Mouse (Mus musculus): ENCODE measurements at regions not wholly inside any gene's neighbourhood (a gene's known extent, or its start where the extent isn't known, plus 50 kb on each side); places are given as distances from the start of the nearest gene placed in this dataset.

- Histone ChIP-seq H3K27ac (no peak overlapping the region), H3K9ac (replicated peaks) (no peak overlapping the region), H3K9me3 (peaks cover 6% of the 10 kb centered on the region; the same call in 1 of the 2 replicates), H3K36me3 (no peaks in the 10 kb centered on the region), H3K4me2 (replicated peaks) (no peak overlapping the region), H3K4me3 (replicated peaks) (no peak overlapping the region), H3K27me3 (no peaks in the 10 kb centered on the region), H3K4me1 (replicated peaks) (peaks cover 2% of the 10 kb centered on the region; the same call in 1 of the 2 replicates)
- ATAC-seq, result no peak
- 66% methylated on average over 3 of the region's 3 CpGs for WGBS
Observed at GRCm38 (mm10) chr8:127860891-127861290, 497.5 kb upstream of the Nrp1 start.

DNA sequence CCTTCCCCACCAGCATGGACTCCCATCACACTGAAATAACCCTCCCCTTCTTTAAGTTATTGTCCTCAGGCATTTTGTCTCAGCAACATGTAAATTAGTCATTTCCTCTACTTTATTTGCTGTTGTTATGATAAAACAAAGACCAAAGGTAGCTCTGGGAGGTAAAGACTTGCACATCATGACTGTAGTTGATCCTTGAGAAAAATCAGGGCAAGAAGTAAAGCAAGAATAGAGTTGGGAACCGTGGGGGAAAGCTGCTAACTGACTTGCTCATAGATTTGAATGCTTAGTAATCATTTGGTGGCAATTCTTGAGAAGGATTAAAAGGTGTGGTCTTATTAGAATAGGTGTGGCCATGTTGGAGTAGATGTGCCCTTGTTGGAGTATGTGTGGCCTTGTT, 473.8 kb upstream of the Nrp1 start:
- H3K4me1 ChIP-seq (replicated peaks), result no peaks in the 10 kb centered on the region
- no peak overlapping the region for H3K4me3 ChIP-seq (replicated peaks)
- H3K27ac ChIP-seq, result no peak overlapping the region
- 74% methylated on average over 1 of the region's 1 CpGs for WGBS
- H3K9me3 ChIP-seq, result no peaks in the 10 kb centered on the region
- no peak overlapping the region for H3K4me2 ChIP-seq (replicated peaks)
- no peak for ATAC-seq
- no peak overlapping the region for H3K9ac ChIP-seq (replicated peaks)
- H3K36me3 ChIP-seq, result no peaks in the 10 kb centered on the region
- H3K27me3 ChIP-seq, result no peaks in the 10 kb centered on the region

DNA sequence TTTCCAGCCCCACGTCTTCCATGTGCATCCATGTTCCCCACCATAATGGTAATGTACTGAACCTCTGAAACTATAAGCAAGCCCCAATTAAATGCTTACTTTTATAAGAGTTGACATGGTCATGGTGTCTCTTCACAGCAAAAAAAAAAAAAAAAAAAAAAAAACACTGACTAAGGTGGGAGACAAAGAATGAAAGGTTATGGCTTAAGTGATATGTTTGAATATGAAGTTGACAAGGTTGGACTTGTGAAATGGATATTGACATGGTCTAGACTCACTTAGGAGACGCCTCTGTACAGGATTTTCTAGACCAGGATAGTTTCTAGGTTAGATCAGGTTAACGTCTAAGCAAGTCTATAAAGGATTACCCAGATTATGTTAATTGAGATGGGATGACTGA, 473.2 kb upstream of the Nrp1 start:
- Histone ChIP-seq H3K9me3 (no peaks in the 10 kb centered on the region), H3K36me3 (no peaks in the 10 kb centered on the region), H3K4me3 (replicated peaks) (no peak overlapping the region), H3K27me3 (no peaks in the 10 kb centered on the region), H3K27ac (no peak overlapping the region), H3K4me1 (replicated peaks) (no peaks in the 10 kb centered on the region), H3K9ac (replicated peaks) (no peak overlapping the region), H3K4me2 (replicated peaks) (no peak overlapping the region)
- ATAC-seq, result no peak
- WGBS, result 84% methylated on average over 3 of the region's 3 CpGs

- H3K4me2 ChIP-seq (replicated peaks), result no peak overlapping the region
- ATAC-seq, result no peak
- no peaks in the 10 kb centered on the region for H3K36me3 ChIP-seq
- H3K27ac ChIP-seq, result no peak overlapping the region
- 87% methylated on average over 3 of the region's 3 CpGs for WGBS
- H3K4me1 ChIP-seq (replicated peaks), result peaks cover 4% of the 10 kb centered on the region; the same call in 1 of the 2 replicates
- H3K27me3 ChIP-seq, result no peaks in the 10 kb centered on the region
- H3K9ac ChIP-seq (replicated peaks), result no peak overlapping the region
- H3K4me3 ChIP-seq (replicated peaks), result no peak overlapping the region
- H3K9me3 ChIP-seq, result no peaks in the 10 kb centered on the region
Observed at GRCm38 (mm10) chr8:127885831-127886230, 472.6 kb upstream of the Nrp1 start.

DNA sequence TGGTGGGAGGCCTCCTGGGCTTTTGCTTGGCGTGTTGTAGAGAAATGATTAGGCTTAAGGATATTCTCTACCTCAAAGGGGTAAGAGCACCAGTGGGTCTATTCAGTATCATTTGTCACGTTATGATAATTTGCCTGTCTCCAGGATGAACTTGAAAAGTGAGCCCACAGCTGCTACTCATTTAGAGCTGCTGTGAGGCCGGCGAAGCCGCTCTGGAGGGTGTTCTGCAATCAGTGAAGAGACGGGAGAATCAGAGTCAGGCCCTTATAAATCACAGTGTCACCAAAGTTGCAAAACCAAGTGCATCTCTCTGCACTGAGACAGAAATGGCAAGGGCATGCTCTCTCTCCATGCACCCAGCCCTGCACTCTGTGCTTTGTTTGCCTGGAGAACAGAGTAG, 467.7 kb upstream of the Nrp1 start:
- 62% methylated on average over 6 of the region's 6 CpGs for WGBS
- H3K4me3 ChIP-seq (replicated peaks), result no peak overlapping the region
- no peaks in the 10 kb centered on the region for H3K27me3 ChIP-seq
- no peak overlapping the region for H3K4me2 ChIP-seq (replicated peaks)
- ATAC-seq, result no peak
- H3K9me3 ChIP-seq, result no peaks in the 10 kb centered on the region
- H3K36me3 ChIP-seq, result no peaks in the 10 kb centered on the region
- peaks cover 5% of the 10 kb centered on the region; the same call in 1 of the 2 replicates for H3K4me1 ChIP-seq (replicated peaks)
- H3K27ac ChIP-seq, result no peak overlapping the region
- H3K9ac ChIP-seq (replicated peaks), result no peak overlapping the region

GRCm38 (mm10) chr8:127894284-127894683, 464.1 kb upstream of the Nrp1 start:
- no peak overlapping the region for H3K9ac ChIP-seq (replicated peaks)
- no peak overlapping the region for H3K27ac ChIP-seq
- no peak for ATAC-seq
- no peaks in the 10 kb centered on the region for H3K9me3 ChIP-seq
- H3K4me2 ChIP-seq (replicated peaks), result no peak overlapping the region
- H3K36me3 ChIP-seq, result no peaks in the 10 kb centered on the region
- peaks cover 5% of the 10 kb centered on the region; the same call in 1 of the 2 replicates for H3K4me1 ChIP-seq (replicated peaks)
- no peaks in the 10 kb centered on the region for H3K27me3 ChIP-seq
- no peak overlapping the region for H3K4me3 ChIP-seq (replicated peaks)

GRCm38 (mm10) chr8:127908436-127908835, 450.0 kb upstream of the Nrp1 start:
- Histone ChIP-seq H3K4me1 (replicated peaks) (no peaks in the 10 kb centered on the region), H3K36me3 (no peaks in the 10 kb centered on the region), H3K9ac (replicated peaks) (no peak overlapping the region), H3K4me3 (replicated peaks) (no peak overlapping the region), H3K27ac (no peak overlapping the region), H3K9me3 (no peaks in the 10 kb centered on the region), H3K4me2 (replicated peaks) (no peak overlapping the region), H3K27me3 (no peaks in the 10 kb centered on the region)
- 84% methylated on average over 5 of the region's 5 CpGs for WGBS
- ATAC-seq, result no peak

DNA sequence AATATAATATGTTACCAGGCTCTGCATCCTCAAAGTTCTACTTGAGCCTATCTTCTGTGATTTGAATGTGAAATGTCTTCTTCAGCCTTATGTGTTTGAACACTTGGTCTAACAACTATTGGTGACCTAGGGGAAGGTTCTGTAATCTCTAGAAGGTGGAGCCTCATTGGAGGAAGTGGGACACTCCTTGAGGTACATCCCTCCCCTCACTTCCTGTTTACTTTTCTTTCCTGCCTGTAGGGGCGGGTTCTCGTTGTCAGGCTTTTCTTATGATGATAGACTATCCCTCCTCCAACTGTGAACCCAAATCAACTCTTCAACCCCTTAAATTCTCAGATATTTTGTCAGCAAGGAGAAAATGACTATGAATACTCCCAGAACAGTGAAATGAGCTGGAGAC, 448.8 kb upstream of the Nrp1 start:
- Histone ChIP-seq H3K4me2 (replicated peaks) (no peak overlapping the region), H3K4me3 (replicated peaks) (no peak overlapping the region), H3K27ac (no peak overlapping the region), H3K4me1 (replicated peaks) (no peaks in the 10 kb centered on the region), H3K9me3 (no peaks in the 10 kb centered on the region), H3K36me3 (no peaks in the 10 kb centered on the region), H3K27me3 (no peaks in the 10 kb centered on the region), H3K9ac (replicated peaks) (no peak overlapping the region)
- WGBS, result 78% methylated on average over 2 of the region's 2 CpGs
- ATAC-seq, result no peak

DNA sequence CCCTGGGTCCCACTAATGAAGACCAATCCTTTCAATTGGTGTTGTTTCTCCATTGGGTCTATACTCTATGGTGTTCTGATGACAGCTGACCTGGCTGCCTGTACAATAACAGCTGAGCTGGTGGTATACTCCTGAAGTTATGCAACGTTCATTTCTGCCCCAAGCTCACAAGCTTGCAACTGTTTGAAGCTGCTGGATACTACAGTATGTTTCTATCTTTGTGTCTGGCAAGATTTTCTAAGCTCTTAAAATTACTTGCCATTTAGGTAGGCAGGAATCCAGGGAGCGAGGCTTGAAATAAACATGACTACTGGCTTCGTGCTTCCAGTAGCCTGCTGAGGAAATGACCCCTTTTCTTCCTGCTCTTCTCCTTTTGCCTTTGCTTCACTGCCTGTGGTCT, 444.3 kb upstream of the Nrp1 start:
- Histone ChIP-seq H3K9me3 (no peaks in the 10 kb centered on the region), H3K4me3 (replicated peaks) (no peak overlapping the region), H3K9ac (replicated peaks) (no peak overlapping the region), H3K4me2 (replicated peaks) (no peak overlapping the region), H3K27me3 (no peaks in the 10 kb centered on the region), H3K36me3 (no peaks in the 10 kb centered on the region), H3K27ac (no peak overlapping the region), H3K4me1 (replicated peaks) (peaks cover 4% of the 10 kb centered on the region; the same call in 1 of the 2 replicates)
- no peak for ATAC-seq
- WGBS, result 82% methylated on average over 3 of the region's 3 CpGs

- H3K9ac ChIP-seq (replicated peaks), result no peak overlapping the region
- H3K4me2 ChIP-seq (replicated peaks), result no peak overlapping the region
- 83% methylated on average over 2 of the region's 2 CpGs for WGBS
- H3K9me3 ChIP-seq, result no peaks in the 10 kb centered on the region
- no peaks in the 10 kb centered on the region for H3K27me3 ChIP-seq
- H3K4me1 ChIP-seq (replicated peaks), result peaks cover 4% of the 10 kb centered on the region; the same call in 1 of the 2 replicates
- H3K4me3 ChIP-seq (replicated peaks), result no peak overlapping the region
- ATAC-seq, result no peak
- H3K27ac ChIP-seq, result no peak overlapping the region
- H3K36me3 ChIP-seq, result no peaks in the 10 kb centered on the region
Observed at GRCm38 (mm10) chr8:127914914-127915313, 443.5 kb upstream of the Nrp1 start.

GRCm38 (mm10) chr8:127915591-127916028, 442.8 kb upstream of the Nrp1 start:
- Histone ChIP-seq H3K36me3 (no peaks in the 10 kb centered on the region), H3K9ac (replicated peaks) (no peak overlapping the region), H3K4me3 (replicated peaks) (no peak overlapping the region), H3K9me3 (no peaks in the 10 kb centered on the region), H3K4me1 (replicated peaks) (peaks cover 4% of the 10 kb centered on the region; the same call in 1 of the 2 replicates), H3K27ac (peak overlapping the region; percentile 39; the same call in 1 of the 2 replicates), H3K27me3 (no peaks in the 10 kb centered on the region), H3K4me2 (replicated peaks) (no peak overlapping the region)
- no peak for ATAC-seq
- 58% methylated on average over 2 of the region's 2 CpGs for WGBS

DNA sequence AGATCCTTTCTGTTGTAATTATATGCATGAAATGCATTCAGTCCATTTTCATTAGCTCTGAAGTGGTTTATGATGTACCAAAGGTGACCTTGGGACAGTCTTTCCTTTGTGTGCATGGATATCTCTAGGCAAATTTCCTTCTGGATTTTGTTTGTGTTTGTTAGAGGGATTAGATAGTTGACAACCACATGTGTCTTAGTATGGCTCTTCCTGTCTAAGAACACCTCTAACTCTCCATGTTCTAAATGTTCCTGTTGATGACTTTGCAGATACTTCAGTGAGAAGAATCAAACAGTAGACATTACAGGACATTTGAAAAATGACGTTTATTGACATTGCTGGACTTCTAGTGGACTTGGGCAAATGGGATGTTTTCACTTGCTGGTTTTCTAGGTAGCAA, 436.5 kb upstream of the Nrp1 start:
- ATAC-seq, result no peak
- Histone ChIP-seq H3K4me3 (replicated peaks) (no peak overlapping the region), H3K9me3 (no peaks in the 10 kb centered on the region), H3K36me3 (no peaks in the 10 kb centered on the region), H3K27ac (no peak overlapping the region), H3K27me3 (no peaks in the 10 kb centered on the region), H3K4me2 (replicated peaks) (no peak overlapping the region), H3K4me1 (replicated peaks) (no peaks in the 10 kb centered on the region), H3K9ac (replicated peaks) (no peak overlapping the region)
- WGBS, result 88% methylated on average over 1 of the region's 1 CpGs

GRCm38 (mm10) chr8:127923321-127923720, 435.1 kb upstream of the Nrp1 start:
- H3K27me3 ChIP-seq, result no peaks in the 10 kb centered on the region
- WGBS, result 85% methylated on average over 4 of the region's 4 CpGs
- H3K4me3 ChIP-seq (replicated peaks), result no peak overlapping the region
- no peak overlapping the region for H3K4me2 ChIP-seq (replicated peaks)
- H3K36me3 ChIP-seq, result no peaks in the 10 kb centered on the region
- no peak overlapping the region for H3K9ac ChIP-seq (replicated peaks)
- H3K27ac ChIP-seq, result no peak overlapping the region
- H3K9me3 ChIP-seq, result no peaks in the 10 kb centered on the region
- no peak for ATAC-seq
- H3K4me1 ChIP-seq (replicated peaks), result no peaks in the 10 kb centered on the region

Measured in midbrain, embryonic 13.5 days (tissue).